In the genomic region with DNA sequence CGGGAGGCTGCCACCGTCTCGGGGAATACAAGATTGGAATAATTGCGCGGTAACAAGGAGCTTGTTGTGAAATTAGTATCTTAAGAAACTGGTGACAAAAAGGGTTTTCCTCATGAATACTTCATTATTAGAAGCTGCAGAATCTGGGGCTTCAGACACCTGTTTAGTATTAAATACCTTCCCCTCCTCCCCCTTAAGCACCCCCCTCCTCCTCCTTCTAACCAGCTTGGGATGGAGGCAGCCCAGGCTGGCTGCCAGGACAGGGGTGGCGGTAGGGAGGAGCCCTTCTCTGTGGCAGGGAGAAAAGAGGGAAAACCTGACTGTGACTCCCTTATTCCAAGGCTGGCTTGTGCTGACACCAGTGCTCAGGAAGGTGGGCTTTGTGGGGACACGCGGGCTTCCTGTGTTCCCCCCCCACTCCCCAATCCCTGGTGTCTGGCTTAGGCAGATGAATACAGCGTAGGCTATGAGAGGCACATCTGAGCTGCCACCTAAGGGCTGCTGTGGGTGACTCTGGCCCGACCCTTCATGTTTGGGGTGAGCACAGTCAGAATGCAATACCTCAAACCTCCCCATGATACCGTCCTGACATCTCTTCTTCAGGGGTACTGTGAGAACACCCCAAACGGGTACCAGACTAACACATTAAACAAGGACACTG, we compare ENCODE assay signal across 10 mouse cellular contexts. TPM values are rescaled to one million over a fixed set of nuclear protein-coding genes. Genes with fewer than 3 reads are reported as not detected.
DNase-seq lines count a peak whose midpoint lies in the region; ATAC-seq and TF ChIP-seq lines count a peak whose summit lies in the region.
"Had no signal": no experiment of that assay in that cellular context is flagged by ENCODE, and none has a peak within 500 bp of the region (broad histone marks: within the 10 kb centered on the region; RNA-seq: fewer than 3 reads in every experiment).

No protein-coding gene starts in this region.

- no peak overlapping the region for H3K4me3 ChIP-seq in kidney, embryonic 15.5 days (replicated peaks)
- no peak overlapping the region for H3K4me3 ChIP-seq in embryonic facial prominence, embryonic 11.5 days (ENCODE audit: low read depth, low read length)
- no peak overlapping the region for H3K4me3 ChIP-seq in forebrain, postnatal 0 days (ENCODE audit: low read depth, low read length)
- H3K4me3 ChIP-seq in midbrain, embryonic 13.5 days (replicated peaks), result no peak overlapping the region

- no peak for DNase-seq in kidney, adult 11 months
- DNase-seq in embryonic facial prominence, embryonic 11.5 days (ENCODE audit: low spot score), result peak; percentile 53
- no peak for DNase-seq in forebrain, postnatal 0 days
- no peak for DNase-seq in right cerebral cortex, adult 2 months (ENCODE audit: low spot score in 2 of 2)
- no peak for DNase-seq in heart, adult 9 months (ENCODE audit: low spot score in 2 of 2)
- DNase-seq: cerebellum, postnatal 36 days had no signal

- H3K9me3 ChIP-seq in kidney, embryonic 15.5 days (replicated peaks), result no peaks in the 10 kb centered on the region
- no peaks in the 10 kb centered on the region for H3K9me3 ChIP-seq in embryonic facial prominence, embryonic 11.5 days (replicated peaks; ENCODE audit: control insufficient read depth, low read length)
- H3K9me3 ChIP-seq in forebrain, postnatal 0 days (ENCODE audit: low read length), result no peaks in the 10 kb centered on the region
- no peaks in the 10 kb centered on the region for H3K9me3 ChIP-seq in midbrain, embryonic 13.5 days

- no peak overlapping the region for H3K9ac ChIP-seq in kidney, embryonic 15.5 days
- no peak overlapping the region for H3K9ac ChIP-seq in embryonic facial prominence, embryonic 11.5 days (replicated peaks; ENCODE audit: low read length)
- H3K9ac ChIP-seq in forebrain, postnatal 0 days, result no peak overlapping the region
- H3K9ac ChIP-seq in midbrain, embryonic 13.5 days (replicated peaks), result no peak overlapping the region; the same call in 1 of the 2 replicates

- H3K36me3 ChIP-seq in kidney, embryonic 15.5 days, result no peaks in the 10 kb centered on the region
- H3K36me3 ChIP-seq in embryonic facial prominence, embryonic 11.5 days (replicated peaks; ENCODE audit: control insufficient read depth, insufficient read depth, low read depth, low read length), result no peaks in the 10 kb centered on the region
- no peaks in the 10 kb centered on the region for H3K36me3 ChIP-seq in forebrain, postnatal 0 days (ENCODE audit: insufficient read depth)
- H3K36me3 ChIP-seq in midbrain, embryonic 13.5 days, result peaks cover 18% of the 10 kb centered on the region

- ATAC-seq in kidney, embryonic 15.5 days (replicated peaks; ENCODE audit: low FRiP score), result no peak
- ATAC-seq in embryonic facial prominence, embryonic 11.5 days (replicated peaks; ENCODE audit: insufficient number of reproducible peaks, low FRiP score, low TSS enrichment, low read depth), result no peak
- ATAC-seq in forebrain, postnatal 0 days, result peak; percentile 66; the same call in 1 of the 2 replicates
- ATAC-seq in midbrain, embryonic 13.5 days, result no peak
- ATAC-seq in CD4-positive, CD25-positive, alpha-beta regulatory T cell, adult 4 months, result no peak

- H3K27ac ChIP-seq in kidney, embryonic 15.5 days, result peak overlapping the region; percentile 95
- H3K27ac ChIP-seq in embryonic facial prominence, embryonic 11.5 days (replicated peaks; ENCODE audit: low read depth, low read length), result no peak overlapping the region
- peak overlapping the region; percentile 50; the same call in 1 of the 2 replicates for H3K27ac ChIP-seq in forebrain, postnatal 0 days (ENCODE audit: low read depth, low read length)
- peak overlapping the region; percentile 72 for H3K27ac ChIP-seq in midbrain, embryonic 13.5 days

- H3K4me1 ChIP-seq in kidney, embryonic 15.5 days, result peaks cover 100% of the 10 kb centered on the region
- H3K4me1 ChIP-seq in embryonic facial prominence, embryonic 11.5 days (ENCODE audit: control insufficient read depth, insufficient read depth, low read length), result peaks cover 30% of the 10 kb centered on the region
- H3K4me1 ChIP-seq in forebrain, postnatal 0 days (ENCODE audit: insufficient read depth), result peaks cover 8% of the 10 kb centered on the region
- H3K4me1 ChIP-seq in midbrain, embryonic 13.5 days (replicated peaks), result peaks cover 87% of the 10 kb centered on the region

- WGBS in kidney, embryonic 15.5 days, result 68% methylated on average over 12 of the region's 12 CpGs
- WGBS in embryonic facial prominence, embryonic 11.5 days, result 50% methylated on average over 12 of the region's 12 CpGs
- 29% methylated on average over 12 of the region's 12 CpGs for WGBS in forebrain, postnatal 0 days
- WGBS in midbrain, embryonic 13.5 days, result 44% methylated on average over 12 of the region's 12 CpGs

- TF ChIP-seq CTCF in forebrain, postnatal 0 days (IDR thresholded peaks at IDR 0.05; ENCODE audit: low read depth), result no peak

- no peaks in the 10 kb centered on the region for H3K27me3 ChIP-seq in kidney, embryonic 15.5 days
- H3K27me3 ChIP-seq in embryonic facial prominence, embryonic 11.5 days (ENCODE audit: control insufficient read depth, insufficient read depth, low read length), result no peaks in the 10 kb centered on the region
- peaks cover 12% of the 10 kb centered on the region for H3K27me3 ChIP-seq in forebrain, postnatal 0 days (ENCODE audit: insufficient read depth, low read length)
- peaks cover 6% of the 10 kb centered on the region for H3K27me3 ChIP-seq in midbrain, embryonic 13.5 days

- H3K4me2 ChIP-seq in kidney, embryonic 15.5 days, result no peak overlapping the region
- no peak overlapping the region for H3K4me2 ChIP-seq in embryonic facial prominence, embryonic 11.5 days (ENCODE audit: low read depth, low read length)
- H3K4me2 ChIP-seq in forebrain, postnatal 0 days (ENCODE audit: low read depth), result no peak overlapping the region
- peak overlapping the region; percentile 23; the same call in 1 of the 2 replicates for H3K4me2 ChIP-seq in midbrain, embryonic 13.5 days (replicated peaks)
- H3K4me2 ChIP-seq: heart, embryonic 11.5 days had no signal

RNA-seq across cellular contexts. Expression of a gene that starts 25.5 kb away (rescaled TPM):
- polyA plus RNA-seq in kidney, embryonic 15.5 days (2015; fragmentation: Nextera tagmentation; extraction: Ambion mirVana), result 4.4 and 4.7 TPM in 2 replicates
- 2.5 and 2.7 TPM in 2 replicates for polyA plus RNA-seq in embryonic facial prominence, embryonic 11.5 days (2014; fragmentation: Nextera tagmentation; extraction: Ambion mirVana)
- total RNA-seq in forebrain, postnatal 0 days (2014; rRNA removed), result 6.2 and 8.2 TPM in 2 replicates
- polyA plus RNA-seq in forebrain, postnatal 0 days (2015; fragmentation: Nextera tagmentation; extraction: Ambion mirVana), result 2.9 and 3.4 TPM in 2 replicates
- 5.1 and 6.1 TPM in 2 replicates for polyA plus RNA-seq in midbrain, embryonic 13.5 days (2015; fragmentation: Nextera tagmentation; extraction: Ambion mirVana)
- polyA plus RNA-seq in CD4-positive, CD25-positive, alpha-beta regulatory T cell, adult 4 months (2017; shearing (Covaris generic)), result not detected
